Mouse (Mus musculus): ENCODE measurements around the gene Krtap4-1. TPM values are rescaled to one million over a fixed set of nuclear protein-coding genes. Genes with fewer than 3 reads are reported as not detected.
"Not testable (repeated sequence)": the region's sequence is repeated elsewhere in the genome, so short reads cannot be mapped to it uniquely, and the experiment has no call there.

Krtap4-1 gene
- polyA plus RNA-seq, 1 experiment from 2014 or later: not detected

GRCm38 (mm10) chr11:99644351-99644750 is 16.3 kb upstream of the Krtap4-1 start:
- ATAC-seq (ENCODE audit: insufficient number of reproducible peaks, insufficient read depth, low FRiP score, low read depth): no peak
- 75% methylated on average over 3 of the region's 3 CpGs for WGBS
- no peaks in the 10 kb centered on the region for H3K4me1 ChIP-seq (ENCODE audit: control insufficient read depth in 2 of 2, insufficient read depth in 2 of 2, low read length in 2 of 2)

GRCm38 (mm10) chr11:99643635-99644139 is 15.6 kb upstream of the Krtap4-1 start, which contains the start of gene Krtap4-7:
Krtap4-7 (minus strand) TSS chr11:99644089.
- not testable (repeated sequence) for H3K27me3 ChIP-seq (ENCODE audit: control insufficient read depth, insufficient read depth, low read length); H3K9me3 ChIP-seq (ENCODE audit: control insufficient read depth, low read length); H3K4me1 ChIP-seq (ENCODE audit: control insufficient read depth in 2 of 2, insufficient read depth in 2 of 2, low read length in 2 of 2); H3K36me3 ChIP-seq (ENCODE audit: control insufficient read depth, insufficient read depth, low read length); H3K9ac ChIP-seq (ENCODE audit: low read length); ATAC-seq (ENCODE audit: insufficient number of reproducible peaks, insufficient read depth, low FRiP score, low read depth); H3K4me2 ChIP-seq (ENCODE audit: low read length); H3K4me3 ChIP-seq (ENCODE audit: control insufficient read depth in 1 of 2, insufficient read depth in 1 of 2, low read depth in 1 of 2, low read length in 2 of 2); H3K27ac ChIP-seq (replicated peaks in 1 of 2; ENCODE audit: control insufficient read depth in 1 of 2, insufficient read depth in 1 of 2, low read depth in 2 of 2, low read length in 2 of 2)
- 79% methylated on average over 9 of the region's 9 CpGs for WGBS

More at GRCm38 (mm10) chr11:99644351-99644750, 16.3 kb upstream of the Krtap4-1 start:
- no peak overlapping the region for H3K27ac ChIP-seq (replicated peaks in 1 of 2; ENCODE audit: control insufficient read depth in 1 of 2, insufficient read depth in 1 of 2, low read depth in 2 of 2, low read length in 2 of 2)
- H3K4me2 ChIP-seq (ENCODE audit: low read length): no peak overlapping the region
- H3K4me3 ChIP-seq (ENCODE audit: control insufficient read depth in 1 of 2, insufficient read depth in 1 of 2, low read depth in 1 of 2, low read length in 2 of 2): no peak overlapping the region
- no peaks in the 10 kb centered on the region for H3K27me3 ChIP-seq (ENCODE audit: control insufficient read depth, insufficient read depth, low read length)
- no peaks in the 10 kb centered on the region for H3K36me3 ChIP-seq (ENCODE audit: control insufficient read depth, insufficient read depth, low read length)
- no peaks in the 10 kb centered on the region for H3K9me3 ChIP-seq (ENCODE audit: control insufficient read depth, low read length)
- no peak overlapping the region for H3K9ac ChIP-seq (ENCODE audit: low read length)

GRCm38 (mm10) chr11:99640926-99641325 is 12.9 kb upstream of the Krtap4-1 start:
- H3K4me2 ChIP-seq (ENCODE audit: low read length): no peak overlapping the region
- H3K27ac ChIP-seq (replicated peaks in 1 of 2; ENCODE audit: control insufficient read depth in 1 of 2, insufficient read depth in 1 of 2, low read depth in 2 of 2, low read length in 2 of 2): no peak overlapping the region

GRCm38 (mm10) chr11:99637086-99637485 is 9.0 kb upstream of the Krtap4-1 start:
- Histone ChIP-seq H3K4me3 (ENCODE audit: control insufficient read depth in 1 of 2, insufficient read depth in 1 of 2, low read depth in 1 of 2, low read length in 2 of 2) (no peak overlapping the region), H3K4me1 (ENCODE audit: control insufficient read depth in 2 of 2, insufficient read depth in 2 of 2, low read length in 2 of 2) (no peaks in the 10 kb centered on the region), H3K9ac (ENCODE audit: low read length) (no peak overlapping the region), H3K9me3 (ENCODE audit: control insufficient read depth, low read length) (no peaks in the 10 kb centered on the region), H3K4me2 (ENCODE audit: low read length) (no peak overlapping the region), H3K36me3 (ENCODE audit: control insufficient read depth, insufficient read depth, low read length) (no peaks in the 10 kb centered on the region), H3K27ac (replicated peaks in 1 of 2; ENCODE audit: control insufficient read depth in 1 of 2, insufficient read depth in 1 of 2, low read depth in 2 of 2, low read length in 2 of 2) (no peak overlapping the region), H3K27me3 (ENCODE audit: control insufficient read depth, insufficient read depth, low read length) (no peaks in the 10 kb centered on the region)
- WGBS: 44% methylated on average over 1 of the region's 1 CpGs
- ATAC-seq (ENCODE audit: insufficient number of reproducible peaks, insufficient read depth, low FRiP score, low read depth): no peak

More at GRCm38 (mm10) chr11:99640926-99641325, 12.9 kb upstream of the Krtap4-1 start:
- no peak overlapping the region for H3K4me3 ChIP-seq (ENCODE audit: control insufficient read depth in 1 of 2, insufficient read depth in 1 of 2, low read depth in 1 of 2, low read length in 2 of 2)
- no peaks in the 10 kb centered on the region for H3K4me1 ChIP-seq (ENCODE audit: control insufficient read depth in 2 of 2, insufficient read depth in 2 of 2, low read length in 2 of 2)
- ATAC-seq (ENCODE audit: insufficient number of reproducible peaks, insufficient read depth, low FRiP score, low read depth): no peak
- no peaks in the 10 kb centered on the region for H3K9me3 ChIP-seq (ENCODE audit: control insufficient read depth, low read length)
- no peak overlapping the region for H3K9ac ChIP-seq (ENCODE audit: low read length)
- 31% methylated on average over 1 of the region's 1 CpGs for WGBS
- no peaks in the 10 kb centered on the region for H3K27me3 ChIP-seq (ENCODE audit: control insufficient read depth, insufficient read depth, low read length)
- H3K36me3 ChIP-seq (ENCODE audit: control insufficient read depth, insufficient read depth, low read length): no peaks in the 10 kb centered on the region

GRCm38 (mm10) chr11:99634653-99635134 is 6.7 kb upstream of the Krtap4-1 start, which contains the start of gene Krtap4-2:
Krtap4-2 (minus strand) TSS chr11:99635084.
- no peak within 1 kb of the TSS for H3K4me3 ChIP-seq (ENCODE audit: control insufficient read depth in 1 of 2, insufficient read depth in 1 of 2, low read depth in 1 of 2, low read length in 2 of 2)
- 30% methylated on average over 8 of the region's 8 CpGs for WGBS
- no peak within 1 kb of the TSS for H3K9ac ChIP-seq (ENCODE audit: low read length)
- H3K4me2 ChIP-seq (ENCODE audit: low read length): no peak within 1 kb of the TSS
- H3K9me3 ChIP-seq (ENCODE audit: control insufficient read depth, low read length): no peaks in the 10 kb centered on the region
- no peak within 1 kb of the TSS for H3K27ac ChIP-seq (replicated peaks in 1 of 2; ENCODE audit: control insufficient read depth in 1 of 2, insufficient read depth in 1 of 2, low read depth in 2 of 2, low read length in 2 of 2)
- no peak for ATAC-seq (ENCODE audit: insufficient number of reproducible peaks, insufficient read depth, low FRiP score, low read depth)
- no peaks in the 10 kb centered on the region for H3K27me3 ChIP-seq (ENCODE audit: control insufficient read depth, insufficient read depth, low read length)
- H3K36me3 ChIP-seq (ENCODE audit: control insufficient read depth, insufficient read depth, low read length): no peaks in the 10 kb centered on the region
- H3K4me1 ChIP-seq (ENCODE audit: control insufficient read depth in 2 of 2, insufficient read depth in 2 of 2, low read length in 2 of 2): no peaks in the 10 kb centered on the region

- WGBS: 73% methylated on average over 2 of the region's 2 CpGs
Observed at GRCm38 (mm10) chr11:99633293-99633692, 5.3 kb upstream of the Krtap4-1 start.

GRCm38 (mm10) chr11:99630890-99631289 is 2.9 kb upstream of the Krtap4-1 start:
- Histone ChIP-seq H3K36me3 (ENCODE audit: control insufficient read depth, insufficient read depth, low read length) (no peaks in the 10 kb centered on the region), H3K9me3 (ENCODE audit: control insufficient read depth, low read length) (no peaks in the 10 kb centered on the region), H3K27me3 (ENCODE audit: control insufficient read depth, insufficient read depth, low read length) (no peaks in the 10 kb centered on the region), H3K4me1 (ENCODE audit: control insufficient read depth in 2 of 2, insufficient read depth in 2 of 2, low read length in 2 of 2) (no peaks in the 10 kb centered on the region), H3K4me3 (ENCODE audit: control insufficient read depth in 1 of 2, insufficient read depth in 1 of 2, low read depth in 1 of 2, low read length in 2 of 2) (no peak overlapping the region), H3K27ac (replicated peaks in 1 of 2; ENCODE audit: control insufficient read depth in 1 of 2, insufficient read depth in 1 of 2, low read depth in 2 of 2, low read length in 2 of 2) (no peak overlapping the region), H3K4me2 (ENCODE audit: low read length) (no peak overlapping the region), H3K9ac (ENCODE audit: low read length) (no peak overlapping the region)
- no peak for ATAC-seq (ENCODE audit: insufficient number of reproducible peaks, insufficient read depth, low FRiP score, low read depth)
- 61% methylated on average over 3 of the region's 3 CpGs for WGBS

More at GRCm38 (mm10) chr11:99633293-99633692, 5.3 kb upstream of the Krtap4-1 start:
- ATAC-seq (ENCODE audit: insufficient number of reproducible peaks, insufficient read depth, low FRiP score, low read depth): no peak
- H3K36me3 ChIP-seq (ENCODE audit: control insufficient read depth, insufficient read depth, low read length): no peaks in the 10 kb centered on the region
- no peak overlapping the region for H3K27ac ChIP-seq (replicated peaks in 1 of 2; ENCODE audit: control insufficient read depth in 1 of 2, insufficient read depth in 1 of 2, low read depth in 2 of 2, low read length in 2 of 2)
- no peaks in the 10 kb centered on the region for H3K27me3 ChIP-seq (ENCODE audit: control insufficient read depth, insufficient read depth, low read length)
- H3K4me2 ChIP-seq (ENCODE audit: low read length): no peak overlapping the region
- no peak overlapping the region for H3K9ac ChIP-seq (ENCODE audit: low read length)
- H3K4me1 ChIP-seq (ENCODE audit: control insufficient read depth in 2 of 2, insufficient read depth in 2 of 2, low read length in 2 of 2): no peaks in the 10 kb centered on the region
- H3K9me3 ChIP-seq (ENCODE audit: control insufficient read depth, low read length): no peaks in the 10 kb centered on the region
- no peak overlapping the region for H3K4me3 ChIP-seq (ENCODE audit: control insufficient read depth in 1 of 2, insufficient read depth in 1 of 2, low read depth in 1 of 2, low read length in 2 of 2)

GRCm38 (mm10) chr11:99620335-99620734 is 7.7 kb downstream of the Krtap4-1 start, which contains the start of gene Gm11562:
Gm11562 (minus strand) TSS chr11:99620435.
- ATAC-seq (ENCODE audit: insufficient number of reproducible peaks, insufficient read depth, low FRiP score, low read depth): no peak
- no peaks in the 10 kb centered on the region for H3K27me3 ChIP-seq (ENCODE audit: control insufficient read depth, insufficient read depth, low read length)
- no peaks in the 10 kb centered on the region for H3K4me1 ChIP-seq (ENCODE audit: control insufficient read depth in 2 of 2, insufficient read depth in 2 of 2, low read length in 2 of 2)
- no peak within 1 kb of the TSS for H3K4me3 ChIP-seq (ENCODE audit: control insufficient read depth in 1 of 2, insufficient read depth in 1 of 2, low read depth in 1 of 2, low read length in 2 of 2)
- H3K36me3 ChIP-seq (ENCODE audit: control insufficient read depth, insufficient read depth, low read length): no peaks in the 10 kb centered on the region
- H3K27ac ChIP-seq (replicated peaks in 1 of 2; ENCODE audit: control insufficient read depth in 1 of 2, insufficient read depth in 1 of 2, low read depth in 2 of 2, low read length in 2 of 2): no peak within 1 kb of the TSS
- H3K9ac ChIP-seq (ENCODE audit: low read length): no peak within 1 kb of the TSS
- 77% methylated on average over 2 of the region's 2 CpGs for WGBS
- H3K9me3 ChIP-seq (ENCODE audit: control insufficient read depth, low read length): no peaks in the 10 kb centered on the region
- no peak within 1 kb of the TSS for H3K4me2 ChIP-seq (ENCODE audit: low read length)
